Mouse (Mus musculus) thymus, adult 2 months (tissue): ENCODE data around the gene Megf11.

ENCODE experiments used
- CTCF ChIP-seq: fragments of 200-500 bp; IDR thresholded peaks from 2 replicates; pipeline ENCODE4 v1.5.1; 2012; ENCODE audit warnings: mild to moderate bottlenecking, control low read depth, low read length, moderate library complexity, borderline replicate concordance; ENCODE audit not compliant: control insufficient read depth, poor library complexity, insufficient read depth; ENCODE audit errors: extremely low read depth
- POLR2A ChIP-seq: fragments of 200-500 bp; IDR thresholded peaks from 2 replicates; pipeline ENCODE4 v1.6.1; 2012; ENCODE audit warnings: mild to moderate bottlenecking, low read length, control low read depth, moderate library complexity; ENCODE audit not compliant: control insufficient read depth, poor library complexity, insufficient read depth; ENCODE audit errors: extremely low read depth

DNA sequence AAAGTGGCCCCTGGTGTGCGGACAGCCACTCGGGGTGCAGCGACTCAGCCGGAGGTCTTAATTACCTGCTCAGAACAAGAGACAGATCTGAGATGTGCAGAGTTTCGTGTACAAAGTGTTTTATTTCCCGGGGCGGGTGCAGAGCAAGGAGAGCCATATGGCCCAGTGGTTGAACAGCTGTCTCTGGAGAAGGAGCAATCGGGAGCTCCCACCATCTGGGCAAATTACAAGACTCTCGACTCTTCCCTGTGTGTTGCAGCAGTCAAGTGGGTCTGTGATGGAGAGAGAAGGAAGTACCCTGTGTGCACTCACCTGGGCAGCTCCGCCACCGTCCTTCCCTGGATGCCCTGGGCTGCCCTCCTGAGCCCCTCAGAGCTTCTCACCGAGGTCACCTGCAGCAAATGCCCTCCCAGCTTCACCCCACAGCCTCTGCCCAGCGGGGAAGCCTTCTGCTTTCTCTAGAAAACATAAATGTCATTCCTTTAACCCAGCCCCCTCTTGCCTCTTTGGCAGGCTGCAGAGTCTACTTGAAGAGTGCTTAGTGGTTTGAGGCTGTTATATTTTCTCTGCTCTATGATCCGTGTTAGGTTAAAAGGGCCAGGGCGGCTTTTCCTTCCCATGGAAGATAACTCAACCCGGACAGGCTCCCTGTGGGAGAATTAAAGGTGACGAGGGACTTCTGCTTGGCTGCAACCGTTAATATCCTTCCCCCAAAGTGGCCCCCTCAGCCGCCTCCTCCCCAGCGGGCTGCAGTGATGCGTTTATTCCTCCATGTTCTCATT is 138.0 kb downstream of the Megf11 start:
- no peak for TF ChIP-seq POLR2A
- no peak for TF ChIP-seq CTCF
